Mouse (Mus musculus): Measurements from ENCODE around the gene Shisa6. TPM values are rescaled to one million over a fixed set of nuclear protein-coding genes. Genes with fewer than 3 reads are reported as not detected.

Gene Shisa6
- total RNA-seq, 2 experiments from 2014 or later = 0.52 to 0.91 TPM

GRCm38 (mm10) chr11:66258851-66259250 lies 266.9 kb downstream of the Shisa6 start:
- DNase-seq (ENCODE audit: low spot score in 2 of 2) = peak in 1 of 2 experiments; percentile 62

- no peak for DNase-seq (ENCODE audit: low spot score in 2 of 2)
Measured at GRCm38 (mm10) chr11:66247115-66247514, 278.6 kb downstream of the Shisa6 start.

- DNase-seq (ENCODE audit: low spot score in 2 of 2) = no peak
Measured at GRCm38 (mm10) chr11:66236557-66236956, 289.2 kb downstream of the Shisa6 start.

GRCm38 (mm10) chr11:66232891-66233290 lies 292.9 kb downstream of the Shisa6 start:
- DNase-seq (ENCODE audit: low spot score in 2 of 2) = peak in 1 of 2 experiments; percentile 12

- no peak for DNase-seq (ENCODE audit: low spot score in 2 of 2)
Measured at GRCm38 (mm10) chr11:66222133-66222532, 303.6 kb downstream of the Shisa6 start.

- DNase-seq (ENCODE audit: low spot score in 2 of 2) = no peak
Measured at GRCm38 (mm10) chr11:66218469-66218868, 307.3 kb downstream of the Shisa6 start.

- peak; percentile 19 to 59 for DNase-seq (ENCODE audit: low spot score in 2 of 2)
Measured at GRCm38 (mm10) chr11:66188627-66189287, 337.0 kb downstream of the Shisa6 start.

GRCm38 (mm10) chr11:66188146-66188545 lies 337.6 kb downstream of the Shisa6 start:
- no peak for DNase-seq (ENCODE audit: low spot score in 2 of 2)

- no peak for DNase-seq (ENCODE audit: low spot score in 2 of 2)
Measured at GRCm38 (mm10) chr11:66177781-66178180, 348.0 kb downstream of the Shisa6 start.

GRCm38 (mm10) chr11:66167801-66168651 lies 357.7 kb downstream of the Shisa6 start, which contains the start of gene Dnah9:
Gene Dnah9, minus strand, starts transcription at chr11:66168551.
- peak; percentile 24 to 48 for DNase-seq (ENCODE audit: low spot score in 2 of 2)

- DNase-seq (ENCODE audit: low spot score in 2 of 2) = no peak
Measured at GRCm38 (mm10) chr11:66164022-66164421, 361.7 kb downstream of the Shisa6 start.
